Mouse (Mus musculus) left cerebral cortex, adult 2 months (tissue): ENCODE measurements around the gene Rdm1. TPM values are rescaled to one million over a fixed set of nuclear protein-coding genes. Genes with fewer than 3 reads are reported as not detected.
A peak's percentile ranks its signal among the peaks of the same experiment; 100 is the strongest.
"Not testable (repeated sequence)": the region's sequence is repeated elsewhere in the genome, so short reads cannot be mapped to it uniquely, and the experiment has no call there.

ENCODE experiments used
- DNase-seq, 2 experiments: peaks; one replicate each; pipeline ENCODE4 v3.0.0; 2021 to 2022; ENCODE audit warnings: low spot score in 2 of 2, mixed read lengths in 1 of 2; ENCODE audit errors: extremely low spot score in 1 of 2
- H3K27ac ChIP-seq: fragments of 200-600 bp; 2 replicates; pipeline ENCODE4 v1.8.1; 2022
- H3K4me3 ChIP-seq: fragments of 200-600 bp; 2 replicates; pipeline ENCODE4 v1.8.1; 2022
- CTCF ChIP-seq: fragments of 200-600 bp; IDR thresholded peaks from 2 replicates; pipeline ENCODE4 v1.8.1; 2022; ENCODE audit warnings: antibody characterized with exemption, mild to moderate bottlenecking, moderate library complexity
- intact Hi-C: fragments of 180-260 bp; cut with DNase I; formaldehyde crosslinking; loops from one replicate; pipeline ENCODE4 v1.15.1; 2025
- long read RNA-seq, 2 experiments: library from polyadenylated mRNA; stranded (forward); transcript quantifications; one replicate each; pipeline ENCODE4 v2.0.0; 2021; ENCODE audit warnings: borderline mapping rate in 2 of 2
- total RNA-seq, 2 experiments: library from RNA; stranded (reverse); gene quantifications; 2 replicates each; pipeline ENCODE4 v1.2.3; 2021

Rdm1 gene
- 1 to 10 TPM; 7.8 to 9.5 TPM for total RNA-seq
- long read RNA-seq, experiment 1, transcript Rdm1-201 (7 exons, 1,124 nt): major isoform, 8 of 11 reads
- long read RNA-seq, experiment 1, partial matches to known transcripts: 1 of 11 reads
- long read RNA-seq, experiment 1, other reads (novel, unspliced or antisense): 2 of 11 reads
- long read RNA-seq, experiment 2, transcript Rdm1-201 (7 exons, 1,124 nt): major isoform, 11 of 14 reads
- long read RNA-seq, experiment 2, partial matches to known transcripts: 0 of 14 reads
- long read RNA-seq, experiment 2, other reads (novel, unspliced or antisense): 2 of 14 reads

- H3K4me3 ChIP-seq: peak within 1 kb of the TSS; percentile 68
- intact Hi-C loops: no loop called here
- DNase-seq: peak; percentile 70 to 78
- H3K27ac ChIP-seq: peak within 1 kb of the TSS; percentile 83
- TF ChIP-seq CTCF: no peak
These were observed at the start of gene Rdm1 for GRCm38 (mm10) chr11:101626995-101627856. Gene Rdm1 (plus strand): TSS chr11:101627195.

GRCm38 (mm10) chr11:101581081-101581764, 45.8 kb upstream of the Rdm1 start:
- no peak overlapping the region for H3K4me3 ChIP-seq
- TF ChIP-seq CTCF: no peak
- no peak overlapping the region for H3K27ac ChIP-seq
- intact Hi-C loops: no loop called here
- no peak for DNase-seq

- Histone ChIP-seq H3K27ac (no peak within 1 kb of the TSS), H3K4me3 (peak within 1 kb of the TSS; percentile 36)
- no peak for TF ChIP-seq CTCF
- no peak for DNase-seq
- intact Hi-C loops: no loop called here
These were observed 44.6 kb upstream of the Rdm1 start, which contains the start of gene Tmem106a for GRCm38 (mm10) chr11:101582054-101583035. Gene Tmem106a (plus strand): TSS chr11:101582242.

GRCm38 (mm10) chr11:101583205-101583604, 43.8 kb upstream of the Rdm1 start:
- Histone ChIP-seq H3K27ac (no peak overlapping the region), H3K4me3 (no peak overlapping the region)
- intact Hi-C loops: no loop called here
- TF ChIP-seq CTCF: no peak
- no peak for DNase-seq

GRCm38 (mm10) chr11:101585031-101585430, 42.0 kb upstream of the Rdm1 start:
- H3K4me3 ChIP-seq, H3K27ac ChIP-seq, DNase-seq: not testable (repeated sequence)
- intact Hi-C loops: loop anchor here (5.0 kb wide), 1 partner anchor 147 kb away; the partner anchor contains the start of gene Dhx8

- intact Hi-C loops: loop anchor here (5.0 kb wide), 1 partner anchor 146 kb away; the partner anchor contains the start of gene Dhx8
- Histone ChIP-seq H3K27ac (no peak overlapping the region), H3K4me3 (no peak overlapping the region)
- no peak for TF ChIP-seq CTCF
- DNase-seq: no peak
These were observed 41.2 kb upstream of the Rdm1 start for GRCm38 (mm10) chr11:101585805-101586204.

GRCm38 (mm10) chr11:101587676-101588075, 39.3 kb upstream of the Rdm1 start:
- Histone ChIP-seq H3K27ac (0 out of 2 replicates have a peak overlapping the region, but pooled peaks have one; percentile 7), H3K4me3 (no peak overlapping the region)
- no peak for TF ChIP-seq CTCF
- intact Hi-C loops: loop anchor here (5.0 kb wide), 1 partner anchor 145 kb away; the partner anchor contains the start of gene Dhx8
- peak; percentile 26 to 50 for DNase-seq

- TF ChIP-seq CTCF: no peak
These were observed 38.1 kb upstream of the Rdm1 start for GRCm38 (mm10) chr11:101588868-101589267.

GRCm38 (mm10) chr11:101589444-101589843, 37.6 kb upstream of the Rdm1 start:
- intact Hi-C loops: loop anchor here (5.0 kb wide), 1 partner anchor 143 kb away; the partner anchor contains the start of gene Dhx8

More at GRCm38 (mm10) chr11:101588868-101589267, 38.1 kb upstream of the Rdm1 start:
- no peak overlapping the region for H3K4me3 ChIP-seq
- DNase-seq: no peak
- H3K27ac ChIP-seq: no peak overlapping the region
- intact Hi-C loops: loop anchor here (5.0 kb wide), 1 partner anchor 143 kb away; the partner anchor contains the start of gene Dhx8

GRCm38 (mm10) chr11:101589989-101590624, 36.9 kb upstream of the Rdm1 start:
- no peak for DNase-seq
- intact Hi-C loops: loop anchor here (5.0 kb wide), 1 partner anchor 142 kb away; the partner anchor contains the start of gene Dhx8
- Histone ChIP-seq H3K4me3 (no peak overlapping the region), H3K27ac (no peak overlapping the region)
- no peak for TF ChIP-seq CTCF

More at GRCm38 (mm10) chr11:101589444-101589843, 37.6 kb upstream of the Rdm1 start:
- no peak overlapping the region for H3K4me3 ChIP-seq
- peak; percentile 20 to 56 for DNase-seq
- H3K27ac ChIP-seq: no peak overlapping the region
- TF ChIP-seq CTCF: no peak; the same call in none of the 2 replicates
